Mouse (Mus musculus): ENCODE measurements around the gene Usb1.

The Usb1 gene

GRCm38 (mm10) chr8:95331720-95332436, at the start of gene Usb1, which contains the start of gene Zfp319:
TSS of gene Usb1 (plus strand) at chr8:95332284.
TSS of gene Zfp319 (minus strand) at chr8:95331950.
- DNase-seq (ENCODE audit: low spot score): peak; percentile 95

- no peak for DNase-seq (ENCODE audit: low spot score)
Observed at GRCm38 (mm10) chr8:95289066-95289650, 42.9 kb upstream of the Usb1 start.

GRCm38 (mm10) chr8:95293172-95293571, 38.9 kb upstream of the Usb1 start:
- DNase-seq (ENCODE audit: low spot score): no peak

- no peak for DNase-seq (ENCODE audit: low spot score)
Observed at GRCm38 (mm10) chr8:95293891-95294290, 38.2 kb upstream of the Usb1 start.

DNA sequence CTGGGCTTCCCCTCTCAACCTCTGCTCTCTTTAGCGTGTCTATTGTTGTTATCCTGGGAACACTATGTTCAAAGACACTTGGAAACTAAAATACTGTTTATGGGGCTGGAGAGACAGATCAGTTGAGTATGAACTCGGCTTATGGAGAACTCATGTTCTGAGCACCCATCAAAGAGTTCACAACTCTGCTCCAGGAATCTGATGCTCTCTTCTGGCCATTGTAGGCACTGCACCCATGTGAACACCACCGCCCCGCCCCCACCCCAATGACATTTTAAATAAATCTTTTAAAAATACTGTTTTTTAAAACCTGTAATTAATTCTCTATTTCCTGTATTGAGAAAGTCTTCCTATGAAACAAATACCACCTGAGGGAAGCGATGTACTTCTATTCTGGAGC, 29.7 kb upstream of the Usb1 start:
- DNase-seq (ENCODE audit: low spot score): peak; percentile 45

DNA sequence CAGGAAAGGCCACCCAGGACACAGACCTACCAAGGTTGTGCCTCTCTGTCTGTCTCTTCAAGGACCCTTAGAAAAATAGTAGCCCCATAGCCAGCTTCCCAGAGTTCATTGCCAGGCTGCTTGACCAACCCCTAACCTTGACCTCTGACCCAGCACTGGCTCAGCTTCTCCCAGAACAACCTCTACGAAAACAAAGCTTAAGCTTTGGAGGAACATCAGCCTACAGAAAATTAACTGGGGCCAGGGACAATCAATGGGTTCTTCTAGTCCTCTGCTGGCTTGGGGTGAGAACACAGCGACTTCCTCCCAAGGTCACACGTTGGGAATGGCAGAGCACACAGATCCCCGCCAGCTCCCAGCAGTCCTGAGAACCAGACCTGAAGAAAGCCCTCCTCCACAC, 26.6 kb upstream of the Usb1 start:
- DNase-seq (ENCODE audit: low spot score): no peak

- DNase-seq (ENCODE audit: low spot score): no peak
Observed at GRCm38 (mm10) chr8:95306431-95306830, 25.7 kb upstream of the Usb1 start, which contains the start of gene Cngb1. TSS of gene Cngb1 (minus strand) at chr8:95306585.

DNA sequence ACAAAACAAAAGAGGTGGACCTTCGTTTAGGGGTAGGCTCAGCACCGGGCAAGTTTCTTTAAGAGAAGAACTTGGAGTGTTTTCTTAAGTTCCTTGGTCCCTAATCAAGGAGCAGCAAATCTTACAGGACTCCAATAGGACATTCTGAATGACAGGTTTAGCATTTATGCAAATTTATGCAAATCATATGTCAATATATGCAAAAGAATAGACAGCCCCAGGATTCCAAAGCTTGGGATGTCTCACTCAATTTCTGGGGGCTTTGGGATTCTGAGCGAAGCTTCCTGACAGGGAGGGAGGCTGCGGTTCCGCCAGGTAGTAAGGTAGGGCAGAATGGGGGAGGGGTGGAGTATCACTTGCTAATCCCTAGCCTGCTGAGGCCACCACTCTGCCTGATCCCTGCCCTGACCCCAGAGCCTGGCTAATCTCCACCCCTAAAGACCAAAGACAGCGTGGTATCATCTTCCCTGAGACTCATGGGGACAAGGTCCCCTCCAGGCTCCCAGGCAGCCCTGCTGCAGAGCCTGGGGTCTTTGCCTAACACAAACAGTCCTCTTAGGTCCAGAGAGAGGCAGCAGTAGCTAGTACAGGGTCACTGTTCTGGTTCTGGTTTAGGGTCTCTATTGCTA, 21.6 kb upstream of the Usb1 start, which contains the start of gene Tepp:
Gene Tepp, plus strand, starts transcription at position 225 of the 629 bp plus-strand sequence.
- DNase-seq (ENCODE audit: low spot score): no peak

GRCm38 (mm10) chr8:95312836-95313235, 19.2 kb upstream of the Usb1 start:
- DNase-seq (ENCODE audit: low spot score): no peak

DNA sequence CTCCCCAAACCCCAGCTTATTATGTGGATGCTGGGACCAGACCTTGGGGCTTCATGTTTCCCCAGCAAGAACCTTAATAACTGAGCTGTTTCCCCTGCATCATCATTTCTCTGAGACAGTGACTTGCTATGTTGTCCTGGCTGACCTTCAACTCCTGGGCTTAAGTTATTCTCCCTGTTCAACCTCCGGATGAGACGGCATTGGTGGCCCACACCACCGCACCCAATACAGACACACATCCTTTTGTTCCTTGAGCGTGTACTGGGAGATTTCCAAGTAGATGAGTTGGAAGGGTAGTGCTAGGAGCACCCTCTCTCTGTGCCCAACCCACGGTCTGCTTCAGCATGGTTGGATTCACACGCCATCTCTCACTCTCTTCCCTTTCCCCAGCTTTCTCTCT, 18.2 kb upstream of the Usb1 start:
- DNase-seq (ENCODE audit: low spot score): no peak

DNA sequence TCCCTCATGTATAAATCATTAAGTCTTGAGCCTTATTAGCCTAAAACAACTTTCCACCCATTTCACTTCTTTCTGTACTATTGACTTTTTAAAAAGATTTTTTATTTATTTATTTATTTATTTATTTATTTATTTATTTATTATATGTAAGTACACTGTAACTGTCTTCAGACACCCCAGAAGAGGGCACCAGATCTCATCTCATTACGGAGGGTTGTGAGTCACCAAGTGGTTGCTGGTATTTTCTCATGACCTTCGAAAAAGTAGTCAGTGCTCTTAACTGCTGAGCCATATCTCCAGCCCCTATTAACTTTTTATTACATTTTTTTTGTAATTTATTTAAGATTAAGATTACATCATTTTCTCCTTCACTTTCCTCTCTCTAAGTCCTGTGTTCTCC, 17.4 kb upstream of the Usb1 start:
- no peak for DNase-seq (ENCODE audit: low spot score)

- no peak for DNase-seq (ENCODE audit: low spot score)
Observed at GRCm38 (mm10) chr8:95315350-95315749, 16.7 kb upstream of the Usb1 start.

DNA sequence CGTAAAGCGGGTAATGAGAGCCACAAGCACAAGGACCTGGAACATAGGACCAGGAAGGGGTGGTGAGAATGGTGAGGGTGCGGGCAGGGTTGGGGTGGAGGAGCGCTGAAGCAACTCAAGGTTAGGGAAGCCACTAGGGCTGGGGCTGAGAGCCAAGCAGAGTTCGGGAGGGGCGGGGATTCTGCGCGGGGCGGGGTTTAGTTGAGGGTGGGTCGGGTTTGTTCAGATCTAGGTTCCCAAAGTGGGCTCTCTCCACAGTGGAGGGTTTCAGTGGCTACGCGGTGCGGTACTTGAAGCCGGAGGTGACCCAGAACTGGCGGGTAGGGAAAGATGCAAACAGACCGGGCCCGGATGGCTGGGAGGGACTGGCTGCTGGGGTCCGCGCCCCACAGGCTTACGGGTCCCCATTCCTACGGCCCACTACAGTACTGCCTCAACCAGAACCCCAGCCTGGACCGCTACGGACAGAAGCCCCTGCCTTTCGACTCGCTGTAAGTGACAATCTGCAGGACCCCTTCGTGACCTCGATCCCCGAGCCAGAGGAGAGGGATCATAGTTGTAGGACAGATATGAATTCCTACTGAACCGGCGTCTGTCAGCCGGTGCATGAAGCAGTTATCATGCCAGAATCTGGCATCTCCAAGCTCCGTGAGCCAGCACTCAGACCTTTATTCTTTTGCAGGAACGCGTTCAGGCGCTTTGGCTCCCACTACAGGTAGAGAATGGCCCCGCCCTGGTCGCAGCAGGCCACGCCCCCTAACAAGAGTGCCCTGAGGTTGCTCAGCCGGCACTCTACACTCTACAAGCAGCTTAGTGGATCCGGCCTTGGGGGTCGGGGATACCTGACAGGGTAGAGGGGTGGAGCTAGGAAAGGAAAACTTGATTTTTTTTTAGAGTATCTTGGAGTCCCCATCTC, 11.6 kb upstream of the Usb1 start:
- peak; percentile 71 for DNase-seq (ENCODE audit: low spot score)

DNA sequence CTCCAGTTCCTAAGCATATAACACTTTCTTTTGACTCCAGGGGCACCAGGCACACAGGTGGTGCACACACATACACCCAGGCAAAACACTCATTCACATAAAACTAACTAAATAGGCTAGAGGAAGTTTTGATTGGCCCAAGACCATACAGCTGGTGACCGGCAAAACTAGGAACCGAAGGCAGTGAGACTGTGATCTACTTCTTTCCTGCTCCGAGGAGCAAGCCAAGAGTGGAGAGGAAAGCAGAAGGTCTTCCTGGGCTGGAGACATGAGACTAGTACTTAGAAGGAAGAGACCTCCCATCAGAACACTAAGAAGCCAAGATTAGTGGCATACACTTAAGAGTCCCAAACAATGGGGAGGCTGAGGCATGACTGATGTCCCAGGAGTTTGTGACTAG, 8.9 kb upstream of the Usb1 start:
- no peak for DNase-seq (ENCODE audit: low spot score)

DNA sequence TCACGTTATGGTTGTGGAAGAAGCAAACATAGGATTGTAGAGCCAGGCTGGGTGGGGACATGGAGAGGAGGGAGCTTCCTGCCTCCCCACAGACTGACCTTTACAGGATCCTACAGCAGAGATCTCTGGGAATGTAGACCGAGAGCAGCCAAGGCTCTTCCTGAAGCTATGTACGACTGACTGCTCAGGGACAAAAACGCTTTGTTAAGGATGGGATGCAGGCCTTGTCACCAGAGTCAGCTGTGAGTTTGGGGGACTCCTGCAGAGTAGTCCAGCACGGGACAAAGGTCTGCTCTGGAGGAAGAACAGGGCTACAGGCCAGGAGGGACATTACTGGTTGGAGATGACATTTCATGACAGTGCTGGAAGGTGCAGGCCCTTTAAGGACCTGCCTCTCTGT, 7.4 kb upstream of the Usb1 start:
- no peak for DNase-seq (ENCODE audit: low spot score)

- no peak for DNase-seq (ENCODE audit: low spot score)
Observed at GRCm38 (mm10) chr8:95326822-95327221, 5.3 kb upstream of the Usb1 start.

- no peak for DNase-seq (ENCODE audit: low spot score)
Observed at GRCm38 (mm10) chr8:95327866-95328465, 4.1 kb upstream of the Usb1 start.

GRCm38 (mm10) chr8:95330367-95330766, 1.7 kb upstream of the Usb1 start:
- no peak for DNase-seq (ENCODE audit: low spot score)

- DNase-seq (ENCODE audit: low spot score): peak; percentile 76
Observed at GRCm38 (mm10) chr8:95331156-95331719, 846 bp upstream of the Usb1 start.

- DNase-seq (ENCODE audit: low spot score): no peak
Observed at GRCm38 (mm10) chr8:95332437-95333199, 534 bp downstream of the Usb1 start.

- DNase-seq (ENCODE audit: low spot score): no peak
Observed at GRCm38 (mm10) chr8:95335706-95336105, 3.6 kb downstream of the Usb1 start.

Data from embryo, embryonic 10 days (tissue).